Mouse (Mus musculus) cerebellum, adult 11-12 months (tissue): ENCODE results near the gene Ppp2r3a.

Experiments used
- DNase-seq: peaks from one replicate; pipeline ENCODE4 v3.0.0; 2022

Gene Ppp2r3a

GRCm38 (mm10) chr9:101143635-101144034, 108.0 kb downstream of the Ppp2r3a start:
- DNase-seq = no peak

GRCm38 (mm10) chr9:101114182-101114884, 137.3 kb downstream of the Ppp2r3a start:
- DNase-seq = no peak

- no peak for DNase-seq
These were observed 138.3 kb downstream of the Ppp2r3a start for GRCm38 (mm10) chr9:101113317-101113716.

GRCm38 (mm10) chr9:101110013-101110412, 141.6 kb downstream of the Ppp2r3a start:
- DNase-seq = peak; percentile 9

GRCm38 (mm10) chr9:101107386-101107785, 144.2 kb downstream of the Ppp2r3a start:
- DNase-seq = peak; percentile 43

GRCm38 (mm10) chr9:101105735-101106134, 145.9 kb downstream of the Ppp2r3a start:
- no peak for DNase-seq

GRCm38 (mm10) chr9:101104931-101105330, 146.7 kb downstream of the Ppp2r3a start:
- DNase-seq = no peak

GRCm38 (mm10) chr9:101102288-101102687, 149.3 kb downstream of the Ppp2r3a start:
- no peak for DNase-seq

- DNase-seq = no peak
These were observed 150.0 kb downstream of the Ppp2r3a start for GRCm38 (mm10) chr9:101101547-101101946.

- DNase-seq = no peak
These were observed 151.4 kb downstream of the Ppp2r3a start for GRCm38 (mm10) chr9:101100163-101100562.

GRCm38 (mm10) chr9:101099445-101099844, 152.2 kb downstream of the Ppp2r3a start:
- DNase-seq = no peak

GRCm38 (mm10) chr9:101097542-101097941, 154.1 kb downstream of the Ppp2r3a start:
- DNase-seq = no peak

- DNase-seq = no peak
These were observed 155.1 kb downstream of the Ppp2r3a start for GRCm38 (mm10) chr9:101096461-101096860.

- no peak for DNase-seq
These were observed 156.2 kb downstream of the Ppp2r3a start for GRCm38 (mm10) chr9:101095425-101095824.

GRCm38 (mm10) chr9:101083728-101084127, 167.9 kb downstream of the Ppp2r3a start:
- no peak for DNase-seq

GRCm38 (mm10) chr9:101080046-101080685, 171.4 kb downstream of the Ppp2r3a start:
- DNase-seq = no peak

- no peak for DNase-seq
These were observed 173.0 kb downstream of the Ppp2r3a start for GRCm38 (mm10) chr9:101078579-101078978.

GRCm38 (mm10) chr9:101077486-101077885, 174.1 kb downstream of the Ppp2r3a start:
- no peak for DNase-seq

GRCm38 (mm10) chr9:101076095-101076875, 175.3 kb downstream of the Ppp2r3a start:
- DNase-seq = no peak

- DNase-seq = no peak
These were observed 175.9 kb downstream of the Ppp2r3a start for GRCm38 (mm10) chr9:101075694-101076093.

- no peak for DNase-seq
These were observed 176.5 kb downstream of the Ppp2r3a start for GRCm38 (mm10) chr9:101075091-101075581.

- DNase-seq = peak; percentile 90
These were observed 177.1 kb downstream of the Ppp2r3a start for GRCm38 (mm10) chr9:101074332-101075021.

GRCm38 (mm10) chr9:101073987-101074331, 177.6 kb downstream of the Ppp2r3a start, which contains the start of gene Msl2:
Gene Msl2 (plus strand): TSS chr9:101074101.
- no peak for DNase-seq
